Mouse (Mus musculus) cerebellum, postnatal 10 days (tissue): ENCODE data around the gene Hoxa6.
A peak's percentile ranks its signal among the peaks of the same experiment; 100 is the strongest.

Experiments used
- DNase-seq, 2 experiments: peaks; one replicate each; pipeline ENCODE4 v3.0.0; 2021; ENCODE audit warnings: mixed read lengths in 2 of 2

Gene Hoxa6

GRCm38 (mm10) chr6:52226569-52227257, 18.2 kb upstream of the Hoxa6 start:
- DNase-seq: no peak

GRCm38 (mm10) chr6:52225612-52226568, 17.4 kb upstream of the Hoxa6 start:
- no peak for DNase-seq

DNA sequence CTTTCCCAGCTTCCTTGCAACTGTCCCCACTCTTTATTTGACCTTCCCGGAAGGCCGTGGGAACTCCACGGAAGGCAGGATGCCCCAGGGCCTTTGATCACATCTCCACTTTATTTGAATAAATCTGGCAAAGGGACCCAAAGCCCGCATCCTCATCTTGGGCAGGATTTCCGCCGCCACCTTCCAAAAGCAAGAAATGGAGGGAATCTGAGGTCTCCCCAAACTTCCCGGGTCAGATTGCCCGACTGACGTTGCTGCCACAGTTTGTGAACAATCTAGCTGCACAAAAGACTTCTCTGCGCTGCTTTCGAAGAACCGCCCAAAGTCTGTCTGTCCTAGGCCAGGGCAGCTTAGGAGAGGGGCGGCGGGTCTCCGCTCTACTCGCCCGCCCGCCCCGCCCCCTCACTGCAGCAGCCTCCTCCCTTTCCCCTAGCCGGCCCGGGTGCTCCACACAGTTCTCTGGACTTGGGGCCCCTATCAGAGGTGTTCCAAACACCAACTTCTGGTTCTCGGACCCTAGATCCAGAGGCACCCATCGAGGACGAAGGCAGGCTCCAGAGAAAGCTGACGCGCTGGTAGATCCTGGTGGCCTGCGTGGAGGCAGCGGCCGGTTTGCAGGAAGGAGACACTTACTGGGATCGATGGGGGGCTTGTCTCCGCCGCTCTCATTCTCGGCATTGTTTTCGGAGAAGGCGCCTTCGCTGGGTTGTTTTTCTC, 16.5 kb upstream of the Hoxa6 start:
- DNase-seq: no peak

DNA sequence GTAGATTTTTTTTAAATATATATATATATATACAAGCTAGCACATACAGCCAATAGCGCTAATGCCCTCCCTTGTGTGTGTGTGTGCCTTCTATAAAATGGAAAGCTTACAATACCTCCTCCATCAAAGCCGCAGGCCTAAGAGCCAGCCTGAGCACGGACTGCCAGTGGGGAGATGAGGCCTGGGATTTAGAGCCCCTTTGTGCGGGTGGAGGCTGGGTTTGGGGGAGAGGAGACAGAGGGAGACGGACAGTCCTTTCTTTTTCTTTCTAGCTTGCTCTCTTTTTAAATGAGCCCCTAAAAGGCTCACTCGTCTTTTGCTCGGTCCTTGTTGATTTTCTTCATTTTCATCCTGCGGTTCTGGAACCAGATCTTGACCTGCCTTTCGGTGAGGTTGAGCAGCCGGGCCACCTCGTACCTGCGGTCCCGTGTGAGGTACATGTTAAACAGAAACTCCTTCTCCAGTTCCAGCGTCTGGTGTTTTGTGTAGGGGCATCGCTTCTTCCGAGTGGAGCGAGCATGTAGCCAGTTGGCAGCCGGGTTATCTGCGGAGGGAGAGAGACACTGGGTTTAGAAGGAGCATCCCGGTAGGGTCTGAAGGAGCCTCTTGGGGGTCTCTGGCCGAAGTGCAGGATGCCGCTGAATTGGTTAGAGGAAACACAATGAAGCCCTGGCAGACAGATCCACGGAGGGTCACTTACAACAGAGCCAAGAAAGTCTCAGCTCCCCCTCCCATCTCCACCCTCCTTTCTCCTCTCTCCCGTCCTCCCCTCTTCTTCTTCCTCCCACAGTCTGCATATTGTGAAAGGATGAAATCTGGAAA, 15.6 kb upstream of the Hoxa6 start:
- DNase-seq: no peak

GRCm38 (mm10) chr6:52222729-52223128, 14.2 kb upstream of the Hoxa6 start:
- no peak for DNase-seq

DNA sequence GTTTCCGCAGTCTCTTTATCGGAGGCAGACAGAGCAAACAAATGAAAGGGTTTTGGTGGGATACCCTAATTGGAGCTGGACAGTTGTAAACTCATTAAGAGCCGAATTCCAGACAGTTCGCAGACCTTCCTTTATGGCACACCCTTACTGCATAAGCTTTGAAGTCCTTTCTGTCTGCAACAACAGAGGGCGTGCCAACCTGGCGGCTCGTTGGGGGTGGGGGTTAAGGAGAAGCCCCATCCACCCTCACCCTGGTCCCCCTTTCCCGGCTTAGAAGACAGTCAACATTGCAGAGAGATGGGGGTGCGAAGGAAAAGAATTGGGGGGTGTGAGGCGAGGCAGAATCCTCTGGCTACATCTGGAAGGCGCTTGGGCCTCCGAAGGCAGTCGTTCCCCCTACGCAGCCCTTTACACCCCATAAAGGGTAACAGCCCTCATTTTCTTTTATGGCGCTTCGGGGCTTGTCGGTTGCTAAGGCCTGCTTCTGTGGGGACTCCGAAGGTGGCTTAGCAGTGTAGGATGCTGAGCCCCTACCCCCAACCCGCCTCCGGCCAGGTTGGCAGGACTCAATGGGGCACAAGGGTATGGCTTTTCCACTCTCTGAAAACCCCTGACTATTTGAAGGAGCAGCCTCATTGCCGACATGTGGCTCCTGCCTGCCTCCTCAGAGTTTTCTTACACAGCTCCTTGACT, 13.6 kb upstream of the Hoxa6 start:
- peak; percentile 25 to 29 for DNase-seq

GRCm38 (mm10) chr6:52221337-52221992, 12.9 kb upstream of the Hoxa6 start, which contains the start of gene Hoxa7:
TSS of gene Hoxa7 (minus strand) at chr6:52221854.
- DNase-seq: peak; percentile 91 to 94

- no peak for DNase-seq
Observed at GRCm38 (mm10) chr6:52220865-52221310, 12.4 kb upstream of the Hoxa6 start.

DNA sequence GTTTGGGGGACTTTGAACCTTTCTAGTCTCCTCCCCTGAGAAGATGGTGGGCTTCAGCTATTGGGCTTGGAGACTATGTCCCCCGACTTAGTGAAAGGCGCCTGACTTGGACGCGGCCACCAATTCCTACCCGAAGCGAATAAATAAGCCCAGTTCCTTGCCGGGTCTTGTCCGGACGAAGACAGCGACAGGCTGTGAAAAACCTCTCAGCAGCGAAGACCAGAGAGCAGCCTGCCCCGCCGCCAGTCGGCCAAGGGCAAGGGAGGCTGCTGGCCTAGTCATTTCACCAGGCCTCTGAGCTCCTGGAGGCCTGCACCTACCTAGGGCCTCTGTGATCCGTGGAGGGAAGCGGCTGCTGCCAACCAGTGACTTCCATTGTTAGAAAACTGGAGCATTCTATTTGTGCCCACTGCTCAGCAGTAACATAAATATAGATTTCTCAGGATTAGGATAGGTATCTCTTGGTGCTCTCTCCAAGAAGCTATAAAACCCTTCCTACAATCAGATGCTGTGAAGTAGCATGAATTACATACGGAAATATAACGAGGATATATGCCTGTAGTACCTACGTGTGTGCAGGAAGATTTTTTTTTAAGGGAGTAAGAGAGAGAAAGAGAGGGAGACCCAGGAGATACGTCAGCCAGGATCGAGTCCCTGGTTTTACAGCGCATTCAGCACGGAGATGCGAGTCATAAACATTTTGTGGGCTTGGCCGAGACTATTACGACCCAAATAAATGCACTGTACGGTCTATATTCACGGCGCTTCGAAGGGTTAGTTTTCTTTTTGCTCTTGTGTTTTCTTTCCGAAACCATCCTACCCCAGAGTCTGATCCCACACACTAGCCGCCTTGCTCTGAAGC, 11.7 kb upstream of the Hoxa6 start:
- peak; percentile 11 to 57 for DNase-seq

- peak in 1 of 2 experiments; percentile 56 for DNase-seq
Observed at GRCm38 (mm10) chr6:52219234-52219942, 10.9 kb upstream of the Hoxa6 start.

DNA sequence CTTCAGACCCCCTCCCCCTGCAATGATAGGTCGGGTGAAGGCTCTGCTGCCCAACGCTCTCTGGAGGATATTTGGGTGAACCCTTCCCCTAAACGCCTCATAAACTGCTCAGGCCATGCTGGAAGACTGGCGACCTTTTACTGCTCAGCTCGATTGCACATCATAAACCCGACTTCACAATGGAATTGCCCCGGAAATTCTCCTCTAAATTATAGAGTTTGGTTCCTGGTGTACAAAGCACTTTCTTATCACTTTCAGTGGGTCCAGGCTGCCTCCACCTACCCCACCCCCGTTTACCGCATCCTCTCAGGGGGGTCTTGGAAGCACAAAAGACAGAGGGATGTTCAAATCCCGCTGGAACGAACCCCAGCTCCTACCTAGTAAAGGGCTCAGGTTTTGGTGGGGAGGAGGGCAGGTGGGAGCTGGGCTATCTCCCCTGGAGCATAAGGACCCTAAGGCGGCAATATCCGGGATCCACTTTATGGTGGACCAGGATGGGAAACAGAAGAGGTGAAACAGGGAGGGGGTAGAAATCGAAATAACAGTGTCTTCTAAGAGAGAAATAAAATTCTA, 10.2 kb upstream of the Hoxa6 start:
- no peak for DNase-seq

GRCm38 (mm10) chr6:52217895-52218642, 9.5 kb upstream of the Hoxa6 start:
- peak in 1 of 2 experiments; percentile 60 for DNase-seq

DNA sequence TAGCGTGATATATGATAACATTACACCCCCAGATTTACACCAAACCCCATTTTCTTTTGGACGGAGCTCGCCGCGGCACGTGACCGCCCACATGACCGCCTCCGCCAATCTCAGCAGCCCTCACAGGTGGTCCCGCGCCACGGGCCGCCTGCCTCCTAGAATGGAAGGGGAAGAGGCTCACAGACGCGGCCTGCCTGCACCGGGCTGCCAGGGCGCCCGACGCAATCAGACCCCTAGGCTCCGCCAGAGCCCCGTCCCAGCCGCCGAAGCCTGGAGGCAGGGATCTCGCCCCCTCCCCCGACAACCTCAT, 8.9 kb upstream of the Hoxa6 start:
- DNase-seq: no peak

DNA sequence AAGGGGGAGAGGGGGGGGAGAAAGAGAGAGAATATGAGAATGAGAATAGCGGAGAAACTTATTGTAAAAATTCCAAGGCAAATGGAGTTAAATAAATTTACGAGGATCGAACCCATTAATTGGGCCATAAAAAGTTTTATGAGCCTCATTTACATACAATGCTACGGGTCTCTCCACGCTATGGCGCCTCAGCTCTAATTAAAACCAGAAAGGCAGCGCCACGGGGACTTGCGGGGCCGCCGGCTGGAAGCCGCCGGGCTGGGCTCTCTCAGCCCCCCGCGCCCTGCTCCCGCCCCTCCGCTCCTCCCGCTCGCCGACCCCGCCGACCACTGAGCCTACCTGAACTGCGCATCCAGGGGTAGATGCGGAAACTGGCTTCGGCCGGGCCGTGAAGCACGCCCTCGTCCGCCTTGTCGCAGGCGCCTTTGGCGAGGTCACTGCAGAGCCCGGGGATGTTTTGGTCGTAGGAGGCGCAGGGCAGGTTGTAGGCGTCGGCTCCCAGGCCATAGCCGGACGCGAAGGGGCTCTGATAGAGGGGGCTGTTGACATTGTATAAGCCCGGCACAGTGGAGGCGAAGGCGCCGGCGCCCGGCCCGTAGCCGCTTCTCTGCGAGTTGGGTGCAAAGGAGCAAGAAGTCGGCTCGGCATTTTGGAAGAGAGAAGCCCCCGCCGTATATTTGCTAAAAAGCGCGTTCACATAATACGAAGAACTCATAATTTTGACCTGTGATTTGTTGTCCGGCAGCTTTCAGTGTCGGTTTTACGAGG, 8.4 kb upstream of the Hoxa6 start:
- DNase-seq: peak in 1 of 2 experiments; percentile 50

DNA sequence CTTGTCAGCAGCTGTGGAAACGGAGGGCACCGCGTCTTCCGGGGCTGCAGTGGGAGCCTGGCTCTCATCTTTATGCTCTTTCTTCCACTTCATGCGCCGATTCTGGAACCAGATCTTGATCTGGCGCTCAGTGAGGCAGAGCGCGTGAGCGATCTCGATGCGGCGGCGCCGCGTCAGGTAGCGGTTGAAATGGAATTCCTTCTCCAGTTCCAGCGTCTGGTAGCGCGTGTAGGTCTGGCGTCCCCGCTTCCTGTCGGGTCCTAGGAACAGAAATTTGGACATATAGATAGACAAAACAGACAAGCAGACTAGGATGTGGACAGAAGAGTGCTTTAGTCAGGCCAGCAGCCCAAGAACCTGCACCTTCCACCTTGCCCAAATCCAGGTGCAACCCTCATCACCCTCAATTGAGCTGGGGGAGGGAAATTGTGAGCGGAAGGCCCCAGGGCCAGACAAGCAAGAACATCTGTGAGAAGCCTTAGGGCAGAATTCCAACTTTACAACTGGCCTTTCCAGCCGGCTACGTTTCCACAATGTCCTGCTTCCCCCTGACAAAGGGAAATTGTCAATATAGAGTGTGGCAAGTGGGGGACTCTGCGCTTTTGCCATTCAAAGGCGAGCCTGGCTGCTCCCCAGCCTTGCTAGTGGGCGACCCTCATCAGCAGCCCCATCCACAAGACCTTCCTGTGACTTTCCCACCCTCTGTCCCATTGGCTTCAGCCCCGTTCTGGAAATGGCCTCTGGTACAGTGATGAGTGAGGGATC, 7.4 kb upstream of the Hoxa6 start:
- DNase-seq: peak in 1 of 2 experiments; percentile 5

- DNase-seq: peak in 1 of 2 experiments; percentile 14
Observed at GRCm38 (mm10) chr6:52215070-52215469, 6.5 kb upstream of the Hoxa6 start.

DNA sequence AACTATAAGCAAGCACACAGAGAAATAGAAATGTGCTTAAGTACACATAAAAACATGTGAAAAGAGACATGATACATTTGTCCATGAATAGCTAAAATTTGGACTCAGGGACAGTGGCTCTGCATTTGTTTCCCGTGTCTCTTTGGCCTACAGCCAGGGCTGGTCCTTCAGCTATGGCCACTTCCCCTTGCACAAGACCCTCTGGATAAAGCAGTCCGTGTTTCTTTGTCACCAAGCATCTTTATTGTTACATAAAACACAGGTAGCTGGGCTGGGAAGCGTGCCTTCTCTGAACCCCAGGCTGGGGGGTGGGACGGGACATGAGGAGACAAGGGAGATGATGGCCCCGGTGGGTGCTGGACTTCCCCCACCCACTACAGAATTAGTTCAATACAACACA, 5.7 kb upstream of the Hoxa6 start:
- peak in 1 of 2 experiments; percentile 10 for DNase-seq
